In genomic region chr4:130349666-130350065, GRCm38 (mm10) we compare ENCODE assay signal across 17 mouse cellular contexts. TPM values are rescaled to one million over a fixed set of nuclear protein-coding genes. Genes with fewer than 3 reads are reported as not detected.
DNase-seq lines count a peak whose midpoint lies in the region; ATAC-seq and TF ChIP-seq lines count a peak whose summit lies in the region.
"Had no signal": no experiment of that assay in that cellular context is flagged by ENCODE, and none has a peak within 500 bp of the region (broad histone marks: within the 10 kb centered on the region; RNA-seq: fewer than 3 reads in every experiment).

No protein-coding gene starts in this region.

- peak; percentile 39; the same call in 1 of the 2 replicates for TF ChIP-seq CTCF in kidney, postnatal 0 days (IDR thresholded peaks at IDR 0.05; ENCODE audit: low read depth)
- no peak for TF ChIP-seq CTCF in thymus, adult 2 months (IDR thresholded peaks at IDR 0.05; ENCODE audit: borderline replicate concordance, control insufficient read depth, extremely low read depth, insufficient read depth, low read length, poor library complexity)
- TF ChIP-seq CTCF in stomach, postnatal 0 days (IDR thresholded peaks at IDR 0.05; ENCODE audit: low read depth), result peak; percentile 51

- H3K4me3 ChIP-seq in kidney, postnatal 0 days (replicated peaks; ENCODE audit: low read depth, low read length), result no peak overlapping the region
- H3K4me3 ChIP-seq in thymus, adult 2 months (ENCODE audit: control insufficient read depth, insufficient read depth, low read length), result no peak overlapping the region
- H3K4me3 ChIP-seq in stomach, postnatal 0 days (ENCODE audit: low read depth, low read length), result no peak overlapping the region
- H3K4me3 ChIP-seq: erythroblast, embryonic 14.5 days; heart, embryonic 12.5 days; hindbrain, embryonic 10.5 days; neural tube, embryonic 12.5 days had no signal

- peaks cover 26% of the 10 kb centered on the region for H3K36me3 ChIP-seq in kidney, postnatal 0 days (ENCODE audit: insufficient read depth, low read length)
- H3K36me3 ChIP-seq in thymus, adult 2 months (ENCODE audit: control insufficient read depth, insufficient read depth, low read length), result peaks cover 13% of the 10 kb centered on the region; the same call in 1 of the 2 replicates
- H3K36me3 ChIP-seq in stomach, postnatal 0 days (ENCODE audit: control insufficient read depth, insufficient read depth, low read length), result peaks cover 9% of the 10 kb centered on the region; the same call in 1 of the 2 replicates

- no peak overlapping the region for H3K4me2 ChIP-seq in kidney, postnatal 0 days (ENCODE audit: low read length)
- no peak overlapping the region for H3K4me2 ChIP-seq in stomach, postnatal 0 days (replicated peaks; ENCODE audit: low read depth)
- H3K4me2 ChIP-seq: heart, embryonic 12.5 days; neural tube, embryonic 12.5 days had no signal

- no peaks in the 10 kb centered on the region for H3K27me3 ChIP-seq in kidney, postnatal 0 days (ENCODE audit: insufficient read depth, low read length)
- no peaks in the 10 kb centered on the region for H3K27me3 ChIP-seq in thymus, adult 2 months (ENCODE audit: control insufficient read depth, insufficient read depth, low read length)
- no peaks in the 10 kb centered on the region for H3K27me3 ChIP-seq in stomach, postnatal 0 days (ENCODE audit: control insufficient read depth, insufficient read depth, low read length)
- H3K27me3 ChIP-seq: heart, embryonic 12.5 days; neural tube, embryonic 12.5 days had no signal

- DNase-seq in kidney, postnatal 0 days (ENCODE audit: low spot score), result no peak
- no peak for DNase-seq in kidney, adult 18-20 months
- peak; percentile 7 for DNase-seq in thymus, adult 2 months
- DNase-seq in thymus, postnatal 25 days, result no peak
- peak; percentile 14 for DNase-seq in NIH3T3 (ENCODE audit: low read depth)
- DNase-seq in stomach, postnatal 0 days (ENCODE audit: low spot score), result no peak
- DNase-seq in embryo, embryonic 11 days, result no peak
- DNase-seq: cerebellum, adult 9-11 months; gastrocnemius, postnatal 36 days; kidney, adult 8-10 months; thymus, adult 18-20 months had no signal

- no peaks in the 10 kb centered on the region for H3K4me1 ChIP-seq in kidney, postnatal 0 days (replicated peaks; ENCODE audit: insufficient read depth, low read length)
- H3K4me1 ChIP-seq in thymus, adult 2 months (replicated peaks; ENCODE audit: control insufficient read depth, insufficient read depth, low read length), result no peaks in the 10 kb centered on the region
- no peaks in the 10 kb centered on the region for H3K4me1 ChIP-seq in stomach, postnatal 0 days (replicated peaks; ENCODE audit: control insufficient read depth, insufficient read depth)
- H3K4me1 ChIP-seq: hindbrain, embryonic 10.5 days; neural tube, embryonic 12.5 days had no signal

- no peaks in the 10 kb centered on the region for H3K9me3 ChIP-seq in kidney, postnatal 0 days (replicated peaks; ENCODE audit: low read length)
- no peaks in the 10 kb centered on the region for H3K9me3 ChIP-seq in stomach, postnatal 0 days (ENCODE audit: control insufficient read depth, low read length)
- H3K9me3 ChIP-seq: neural tube, embryonic 12.5 days had no signal

- TF ChIP-seq EP300 in stomach, postnatal 0 days (optimal IDR thresholded peaks at IDR 0.05), result no peak

- H3K27ac ChIP-seq in kidney, postnatal 0 days, result no peak overlapping the region
- no peak overlapping the region for H3K27ac ChIP-seq in thymus, adult 2 months (ENCODE audit: control insufficient read depth, insufficient read depth, low read length)
- no peak overlapping the region for H3K27ac ChIP-seq in stomach, postnatal 0 days (replicated peaks)
- H3K27ac ChIP-seq: hindbrain, embryonic 10.5 days; macrophage; neural tube, embryonic 12.5 days had no signal

- 96% methylated on average over 6 of the region's 6 CpGs for WGBS in kidney, postnatal 0 days
- 96% methylated on average over 6 of the region's 6 CpGs for WGBS in thymus, adult 2 months
- 92% methylated on average over 6 of the region's 6 CpGs for WGBS in stomach, postnatal 0 days

- TF ChIP-seq POLR2A in thymus, adult 2 months (IDR thresholded peaks at IDR 0.05; ENCODE audit: control insufficient read depth, extremely low read depth, insufficient read depth, low read length, poor library complexity), result no peak

- H3K9ac ChIP-seq in kidney, postnatal 0 days (ENCODE audit: low read depth, low read length), result no peak overlapping the region
- H3K9ac ChIP-seq in stomach, postnatal 0 days (ENCODE audit: low read length), result no peak overlapping the region
- H3K9ac ChIP-seq: heart, embryonic 12.5 days; neural tube, embryonic 12.5 days had no signal

- no peak for ATAC-seq in kidney, postnatal 0 days (replicated peaks; ENCODE audit: low FRiP score, low read depth)
- no peak for ATAC-seq in stomach, postnatal 0 days (ENCODE audit: low FRiP score, low TSS enrichment)
- ATAC-seq: midbrain, embryonic 16.5 days had no signal

RNA-seq across cellular contexts. Expression of gene Zcchc17, which starts 10.1 kb away (rescaled TPM):
- polyA plus RNA-seq in kidney, postnatal 0 days (2015; fragmentation: Nextera tagmentation; extraction: Ambion mirVana), result 68.0 and 71.4 TPM in 2 replicates
- polyA plus RNA-seq in thymus, adult 2 months (2012; rRNA removed), result 34.3 and 36.8 TPM in 2 replicates
- polyA plus RNA-seq in stomach, postnatal 0 days (2015; fragmentation: Nextera tagmentation; extraction: Ambion mirVana), result 44.8 and 50.4 TPM in 2 replicates

RNA-seq across cellular contexts. Expression of gene Snrnp40, which starts 10.3 kb away (rescaled TPM):
- 108 and 116 TPM in 2 replicates for polyA plus RNA-seq in kidney, postnatal 0 days (2015; fragmentation: Nextera tagmentation; extraction: Ambion mirVana)
- 78.4 and 83.6 TPM in 2 replicates for polyA plus RNA-seq in thymus, adult 2 months (2012; rRNA removed)
- 61.6 and 62.9 TPM in 2 replicates for polyA plus RNA-seq in stomach, postnatal 0 days (2015; fragmentation: Nextera tagmentation; extraction: Ambion mirVana)

RNA-seq across cellular contexts. Expression of gene Gm10570, which starts 41.2 kb away (rescaled TPM):
- polyA plus RNA-seq in kidney, postnatal 0 days (2015; fragmentation: Nextera tagmentation; extraction: Ambion mirVana), result 0.69 and 1.2 TPM in 2 replicates
- 0.46 TPM in 1 of 2 replicates, not detected in the other for polyA plus RNA-seq in thymus, adult 2 months (2012; rRNA removed)
- polyA plus RNA-seq in stomach, postnatal 0 days (2015; fragmentation: Nextera tagmentation; extraction: Ambion mirVana), result not detected in 2 replicates
- polyA plus RNA-seq: erythroblast, embryonic 14.5 days; hindbrain, embryonic 10.5 days; macrophage; neural tube, embryonic 12.5 days had no signal

RNA-seq across cellular contexts. Expression of gene Fabp3, which starts 41.3 kb away (rescaled TPM):
- polyA plus RNA-seq in kidney, postnatal 0 days (2015; fragmentation: Nextera tagmentation; extraction: Ambion mirVana), result 542 and 545 TPM in 2 replicates
- 18.3 and 222 TPM in 2 replicates for polyA plus RNA-seq in thymus, adult 2 months (2012; rRNA removed)
- 74.2 and 83.8 TPM in 2 replicates for polyA plus RNA-seq in stomach, postnatal 0 days (2015; fragmentation: Nextera tagmentation; extraction: Ambion mirVana)
- polyA plus RNA-seq: erythroblast, embryonic 14.5 days had no signal

Comparison
In these comparisons a context has a peak if more than half of its experiments do, and no peak if none do; other contexts are left out.
1. DNase-seq: peak in thymus, adult 2 months (single experiment) and NIH3T3 (single experiment); none in kidney, postnatal 0 days (single experiment), kidney, adult 18-20 months (single experiment), thymus, postnatal 25 days (single experiment), stomach, postnatal 0 days (single experiment) and embryo, embryonic 11 days (single experiment).